Mouse (Mus musculus) embryonic facial prominence, embryonic 12.5 days (tissue): Measurements from ENCODE around the gene Gnao1. TPM values are rescaled to one million over a fixed set of nuclear protein-coding genes. Genes with fewer than 3 reads are reported as not detected.

Experiments
- ATAC-seq: fragments of 200-750 bp; cut with Nextera tagmentation; 2 replicates; pipeline ENCODE4 v1.8.0; 2017; ENCODE audit not compliant: insufficient number of reproducible peaks, insufficient read depth, low FRiP score, low TSS enrichment
- H3K27ac ChIP-seq: fragments of 300-500 bp; sonication (generic); 2 replicates; pipeline ENCODE4 v1.5.1; 2016; ENCODE audit warnings: mild to moderate bottlenecking
- H3K27me3 ChIP-seq: fragments of 300-500 bp; sonication (generic); 2 replicates; pipeline ENCODE4 v1.6.1; 2016; ENCODE audit warnings: mild to moderate bottlenecking, moderate library complexity
- H3K36me3 ChIP-seq: fragments of 300-500 bp; sonication (generic); 2 replicates; pipeline ENCODE4 v1.6.1; 2016; ENCODE audit warnings: mild to moderate bottlenecking
- H3K4me1 ChIP-seq: fragments of 300-500 bp; sonication (generic); 2 replicates; pipeline ENCODE4 v1.6.1; 2016
- H3K4me2 ChIP-seq: fragments of 300-500 bp; sonication (generic); replicated peaks from 2 replicates; pipeline ENCODE4 v1.6.1; 2016; ENCODE audit warnings: mild to moderate bottlenecking, moderate library complexity
- H3K4me3 ChIP-seq: fragments of 300-500 bp; sonication (generic); 2 replicates; pipeline ENCODE4 v1.5.1; 2016; ENCODE audit warnings: mild to moderate bottlenecking
- H3K9ac ChIP-seq: fragments of 300-500 bp; sonication (generic); 2 replicates; pipeline ENCODE4 v1.6.1; 2016; ENCODE audit warnings: mild to moderate bottlenecking, moderate library complexity
- H3K9me3 ChIP-seq: fragments of 300-500 bp; sonication (generic); 2 replicates; pipeline ENCODE4 v1.6.1; 2016; ENCODE audit warnings: mild to moderate bottlenecking, moderate library complexity
- WGBS: fragments of 180-500 bp; shearing (Covaris S2); methylation state at CpG from one replicate; pipeline ENCODE4 v1.1.7; 2016; 5-methylcytosine and 5-hydroxymethylcytosine counted together
- polyA plus RNA-seq: library from polyadenylated mRNA; unstranded; fragments of >200 nt; fragmentation: Nextera tagmentation; extraction: Ambion mirVana; gene quantifications from 2 replicates; pipeline ENCODE4 v1.2.1, GENCODE M21; 2016

The Gnao1 gene
- polyA plus RNA-seq, 1 experiment from 2014 or later: 12.9 TPM

- Histone ChIP-seq H3K27ac (no peak overlapping the region), H3K4me3 (no peak overlapping the region), H3K4me1 (peaks cover 17% of the 10 kb centered on the region), H3K27me3 (no peaks in the 10 kb centered on the region), H3K4me2 (no peak overlapping the region), H3K9me3 (no peaks in the 10 kb centered on the region), H3K36me3 (no peaks in the 10 kb centered on the region), H3K9ac (no peak overlapping the region)
- 96% methylated on average over 6 of the region's 6 CpGs for WGBS
- no peak for ATAC-seq
These were observed 97.2 kb downstream of the Gnao1 start for GRCm38 (mm10) chr8:93906961-93907360.

GRCm38 (mm10) chr8:93907987-93908441 is 98.2 kb downstream of the Gnao1 start:
- no peak for ATAC-seq
- Histone ChIP-seq H3K4me3 (no peak overlapping the region), H3K9me3 (no peaks in the 10 kb centered on the region), H3K27me3 (no peaks in the 10 kb centered on the region), H3K4me2 (no peak overlapping the region), H3K4me1 (peaks cover 24% of the 10 kb centered on the region), H3K9ac (no peak overlapping the region), H3K27ac (peak overlapping the region; percentile 61; the same call in 1 of the 2 replicates), H3K36me3 (no peaks in the 10 kb centered on the region)
- WGBS: 38% methylated on average over 5 of the region's 5 CpGs

- no peak for ATAC-seq
- no peak overlapping the region for H3K9ac ChIP-seq
- 0 out of 2 replicates have a peak overlapping the region, but pooled peaks have one; percentile 3 for H3K4me2 ChIP-seq
- H3K36me3 ChIP-seq: no peaks in the 10 kb centered on the region
- WGBS: 16% methylated on average over 1 of the region's 1 CpGs
- no peaks in the 10 kb centered on the region for H3K9me3 ChIP-seq
- no peak overlapping the region for H3K4me3 ChIP-seq
- H3K4me1 ChIP-seq: peaks cover 24% of the 10 kb centered on the region
- H3K27ac ChIP-seq: peak overlapping the region; percentile 61; the same call in 1 of the 2 replicates
- H3K27me3 ChIP-seq: no peaks in the 10 kb centered on the region
These were observed 98.8 kb downstream of the Gnao1 start for GRCm38 (mm10) chr8:93908546-93908945.

GRCm38 (mm10) chr8:93911715-93912555 is 102.2 kb downstream of the Gnao1 start:
- H3K36me3 ChIP-seq: no peaks in the 10 kb centered on the region
- H3K27ac ChIP-seq: no peak overlapping the region
- no peak overlapping the region for H3K4me2 ChIP-seq
- no peaks in the 10 kb centered on the region for H3K9me3 ChIP-seq
- no peak overlapping the region for H3K4me3 ChIP-seq
- WGBS: 63% methylated on average over 7 of the region's 7 CpGs
- peaks cover 24% of the 10 kb centered on the region for H3K4me1 ChIP-seq
- H3K27me3 ChIP-seq: 0 out of 2 replicates have a peak, but pooled peaks cover 5% of the 10 kb centered on the region
- no peak for ATAC-seq
- H3K9ac ChIP-seq: no peak overlapping the region

GRCm38 (mm10) chr8:93917859-93918421 is 108.2 kb downstream of the Gnao1 start:
- H3K4me3 ChIP-seq: no peak overlapping the region
- 0 out of 2 replicates have a peak, but pooled peaks cover 9% of the 10 kb centered on the region for H3K27me3 ChIP-seq
- no peak overlapping the region for H3K9ac ChIP-seq
- H3K27ac ChIP-seq: 0 out of 2 replicates have a peak overlapping the region, but pooled peaks have one; percentile 26
- peaks cover 13% of the 10 kb centered on the region; the same call in 1 of the 2 replicates for H3K4me1 ChIP-seq
- ATAC-seq: peak; percentile 42; the same call in 1 of the 2 replicates
- no peaks in the 10 kb centered on the region for H3K9me3 ChIP-seq
- 19% methylated on average over 13 of the region's 13 CpGs for WGBS
- H3K4me2 ChIP-seq: no peak overlapping the region
- no peaks in the 10 kb centered on the region for H3K36me3 ChIP-seq

- Histone ChIP-seq H3K27me3 (0 out of 2 replicates have a peak, but pooled peaks cover 9% of the 10 kb centered on the region), H3K36me3 (no peaks in the 10 kb centered on the region), H3K9ac (no peak overlapping the region), H3K4me2 (no peak overlapping the region), H3K4me3 (no peak overlapping the region), H3K9me3 (no peaks in the 10 kb centered on the region), H3K4me1 (peaks cover 13% of the 10 kb centered on the region; the same call in 1 of the 2 replicates), H3K27ac (0 out of 2 replicates have a peak overlapping the region, but pooled peaks have one; percentile 26)
- ATAC-seq: no peak
- 77% methylated on average over 2 of the region's 2 CpGs for WGBS
These were observed 108.8 kb downstream of the Gnao1 start for GRCm38 (mm10) chr8:93918580-93918979.

GRCm38 (mm10) chr8:93919422-93919821 is 109.7 kb downstream of the Gnao1 start:
- 0 out of 2 replicates have a peak overlapping the region, but pooled peaks have one; percentile 33 for H3K27ac ChIP-seq
- peaks cover 13% of the 10 kb centered on the region; the same call in 1 of the 2 replicates for H3K4me1 ChIP-seq
- H3K9ac ChIP-seq: no peak overlapping the region
- 67% methylated on average over 3 of the region's 3 CpGs for WGBS
- H3K9me3 ChIP-seq: no peaks in the 10 kb centered on the region
- no peak overlapping the region for H3K4me3 ChIP-seq
- no peak for ATAC-seq
- H3K36me3 ChIP-seq: no peaks in the 10 kb centered on the region
- H3K4me2 ChIP-seq: no peak overlapping the region
- 0 out of 2 replicates have a peak, but pooled peaks cover 7% of the 10 kb centered on the region for H3K27me3 ChIP-seq

GRCm38 (mm10) chr8:93919916-93920589 is 110.3 kb downstream of the Gnao1 start:
- Histone ChIP-seq H3K27me3 (0 out of 2 replicates have a peak, but pooled peaks cover 4% of the 10 kb centered on the region), H3K4me3 (no peak overlapping the region), H3K9ac (no peak overlapping the region), H3K27ac (no peak overlapping the region), H3K4me1 (peaks cover 13% of the 10 kb centered on the region; the same call in 1 of the 2 replicates), H3K4me2 (no peak overlapping the region), H3K9me3 (no peaks in the 10 kb centered on the region), H3K36me3 (no peaks in the 10 kb centered on the region)
- 60% methylated on average over 12 of the region's 12 CpGs for WGBS
- no peak for ATAC-seq

GRCm38 (mm10) chr8:93920590-93920948 is 110.8 kb downstream of the Gnao1 start:
- Histone ChIP-seq H3K4me3 (no peak overlapping the region), H3K9ac (no peak overlapping the region), H3K36me3 (no peaks in the 10 kb centered on the region), H3K4me1 (peaks cover 13% of the 10 kb centered on the region; the same call in 1 of the 2 replicates), H3K4me2 (no peak overlapping the region), H3K9me3 (no peaks in the 10 kb centered on the region), H3K27me3 (0 out of 2 replicates have a peak, but pooled peaks cover 4% of the 10 kb centered on the region), H3K27ac (no peak overlapping the region)
- 75% methylated on average over 7 of the region's 7 CpGs for WGBS
- no peak for ATAC-seq

- WGBS: 79% methylated on average over 7 of the region's 7 CpGs
- Histone ChIP-seq H3K27ac (no peak overlapping the region), H3K4me3 (no peak overlapping the region), H3K9ac (no peak overlapping the region), H3K36me3 (no peaks in the 10 kb centered on the region), H3K27me3 (0 out of 2 replicates have a peak, but pooled peaks cover 4% of the 10 kb centered on the region), H3K9me3 (no peaks in the 10 kb centered on the region), H3K4me2 (no peak overlapping the region), H3K4me1 (no peaks in the 10 kb centered on the region)
- no peak for ATAC-seq
These were observed 114.2 kb downstream of the Gnao1 start for GRCm38 (mm10) chr8:93923897-93924334.

- Histone ChIP-seq H3K4me2 (no peak overlapping the region), H3K27ac (no peak overlapping the region), H3K36me3 (no peaks in the 10 kb centered on the region), H3K4me3 (no peak overlapping the region), H3K9me3 (no peaks in the 10 kb centered on the region), H3K4me1 (no peaks in the 10 kb centered on the region), H3K9ac (no peak overlapping the region), H3K27me3 (0 out of 2 replicates have a peak, but pooled peaks cover 3% of the 10 kb centered on the region)
- WGBS: 28% methylated on average over 3 of the region's 3 CpGs
- no peak for ATAC-seq
These were observed 115.7 kb downstream of the Gnao1 start for GRCm38 (mm10) chr8:93925513-93925912.
